Mouse (Mus musculus): ENCODE measurements at regions not wholly inside any gene's neighbourhood (a gene's known extent, or its start where the extent isn't known, plus 50 kb on each side); places are given as distances from the start of the nearest gene placed in this dataset.

DNA sequence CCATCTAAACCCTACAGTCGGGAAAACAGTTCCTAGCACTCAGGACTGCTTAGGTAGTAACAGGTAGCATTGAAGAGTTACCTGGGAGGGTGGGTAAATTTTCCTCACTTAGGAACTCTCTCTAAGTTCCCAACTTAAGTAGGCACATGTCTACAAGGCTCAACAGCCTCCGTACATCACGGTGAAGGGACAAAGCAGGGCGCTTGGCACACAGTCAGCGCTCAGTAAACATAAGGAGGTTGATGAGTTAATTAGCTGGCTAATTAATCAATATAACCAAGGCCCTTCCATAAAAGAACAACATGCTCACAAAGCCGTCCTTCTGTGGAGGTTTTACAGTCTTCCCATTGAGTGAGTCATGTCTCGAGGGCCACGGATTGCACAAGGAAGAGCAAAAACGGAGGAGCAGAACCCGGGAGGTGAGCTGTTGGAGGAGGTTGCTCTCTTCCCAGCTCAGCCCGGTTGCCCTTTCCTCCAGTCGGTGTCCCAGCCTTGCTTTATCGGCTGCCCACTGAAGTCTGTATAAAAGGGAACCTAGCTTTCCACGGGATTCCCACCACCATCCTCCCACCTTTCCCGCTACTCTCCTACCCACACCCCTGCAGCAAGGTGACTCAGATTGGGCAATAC is 180.2 kb downstream of the Ly86 start:
- no peak for TF ChIP-seq CTCF (IDR thresholded peaks at IDR 0.05; ENCODE audit: borderline replicate concordance, control insufficient read depth, extremely low read depth, insufficient read depth, low read length, poor library complexity)
- no peak for TF ChIP-seq POLR2A (IDR thresholded peaks at IDR 0.05; ENCODE audit: control insufficient read depth, extremely low read depth, insufficient read depth, low read length, poor library complexity)
